Mouse (Mus musculus): ENCODE data around the gene Rab17.

The Rab17 gene

GRCm38 (mm10) chr1:90927929-90928574 is 41.4 kb downstream of the Rab17 start:
- DNase-seq, result no peak

- peak; percentile 52 to 54 for DNase-seq
These were observed 42.2 kb downstream of the Rab17 start for GRCm38 (mm10) chr1:90927308-90927707.

- DNase-seq, result peak in 1 of 2 experiments; percentile 24
These were observed 43.4 kb downstream of the Rab17 start for GRCm38 (mm10) chr1:90926030-90926429.

DNA sequence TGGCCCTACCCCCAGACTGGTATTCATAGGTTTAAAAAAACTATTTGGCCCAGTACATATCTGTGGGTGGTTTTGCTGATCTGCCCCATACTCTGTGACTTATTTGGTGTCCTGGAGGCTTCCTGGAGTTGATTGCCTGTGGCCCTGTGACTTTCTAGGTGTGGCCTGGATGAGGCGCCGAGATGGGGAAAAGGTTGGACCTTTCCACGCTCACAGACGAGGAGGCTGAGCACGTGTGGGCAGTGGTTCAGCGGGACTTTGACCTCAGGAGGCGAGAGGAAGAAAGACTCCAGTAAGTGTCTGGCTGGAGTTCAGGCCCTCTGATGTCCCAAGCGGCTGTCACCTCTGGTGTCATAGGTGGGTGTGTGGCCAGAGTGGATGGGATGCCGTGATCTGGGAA is 47.8 kb downstream of the Rab17 start:
- peak; percentile 28 to 62 for DNase-seq

DNA sequence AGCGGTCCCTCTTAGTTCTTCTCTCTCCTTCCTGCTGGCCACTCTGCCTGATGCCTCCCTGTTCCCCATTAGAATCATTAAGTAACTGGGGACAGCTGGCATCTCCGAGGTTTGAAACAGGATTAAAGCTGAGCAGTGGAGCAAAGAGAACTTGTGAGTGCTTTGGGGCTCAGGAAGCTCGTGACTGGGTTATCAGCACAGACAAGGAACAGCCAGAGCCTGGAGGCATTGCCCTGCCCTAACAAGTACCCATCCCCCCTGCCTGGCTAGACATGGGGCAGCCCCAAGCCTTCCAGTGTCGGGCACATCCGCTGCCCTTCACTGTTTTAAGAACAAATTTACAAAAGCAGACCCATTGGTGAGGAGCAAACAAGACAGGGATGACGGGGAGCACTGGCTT is 52.0 kb downstream of the Rab17 start:
- DNase-seq, result no peak

- peak; percentile 77 to 87 for DNase-seq
These were observed 54.4 kb downstream of the Rab17 start, which contains the start of gene Mlph for GRCm38 (mm10) chr1:90914948-90915569. Gene Mlph, plus strand, starts transcription at chr1:90915085.

DNA sequence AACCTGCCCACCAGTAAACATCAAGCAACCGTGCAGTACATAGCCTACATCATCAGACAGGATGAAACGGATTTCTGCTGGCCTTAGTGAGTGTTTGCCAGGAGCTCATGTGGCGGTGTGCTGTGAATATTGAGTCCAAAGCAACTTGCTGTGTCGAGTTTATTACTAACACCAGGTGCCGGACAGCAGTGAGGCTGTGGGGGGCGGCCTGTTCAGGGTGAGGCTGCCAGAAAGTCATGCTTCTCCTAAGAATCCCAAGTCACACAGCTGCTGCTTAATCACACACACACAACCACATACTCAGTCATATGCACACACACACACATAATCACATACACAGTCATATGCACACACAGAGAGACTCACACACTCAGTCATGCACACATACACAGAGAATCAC is 56.2 kb downstream of the Rab17 start:
- no peak for DNase-seq

GRCm38 (mm10) chr1:90909631-90910152 is 59.8 kb downstream of the Rab17 start:
- DNase-seq, result peak; percentile 86 to 87

GRCm38 (mm10) chr1:90909161-90909560 is 60.3 kb downstream of the Rab17 start:
- peak; percentile 28 to 50 for DNase-seq

All from kidney, postnatal 36 days (tissue).